Mouse (Mus musculus) heart, adult 2 months (tissue): ENCODE results near the gene Vps9d1.

Experiments
- CTCF ChIP-seq: fragments of 200-600 bp; IDR thresholded peaks from 2 replicates; pipeline ENCODE4 v1.8.1; 2022; ENCODE audit warnings: antibody characterized with exemption, mild to moderate bottlenecking, moderate library complexity
- EP300 ChIP-seq: fragments of 200-500 bp; IDR thresholded peaks from 2 replicates; pipeline ENCODE4 v1.6.1; 2011; ENCODE audit warnings: low read depth, low read length, control low read depth; ENCODE audit not compliant: insufficient read depth
- POLR2A ChIP-seq: fragments of 200-500 bp; IDR thresholded peaks from 2 replicates; pipeline ENCODE4 v1.6.1; 2011; ENCODE audit warnings: mild to moderate bottlenecking, low read depth, low read length, control low read depth; ENCODE audit not compliant: insufficient read depth

DNA sequence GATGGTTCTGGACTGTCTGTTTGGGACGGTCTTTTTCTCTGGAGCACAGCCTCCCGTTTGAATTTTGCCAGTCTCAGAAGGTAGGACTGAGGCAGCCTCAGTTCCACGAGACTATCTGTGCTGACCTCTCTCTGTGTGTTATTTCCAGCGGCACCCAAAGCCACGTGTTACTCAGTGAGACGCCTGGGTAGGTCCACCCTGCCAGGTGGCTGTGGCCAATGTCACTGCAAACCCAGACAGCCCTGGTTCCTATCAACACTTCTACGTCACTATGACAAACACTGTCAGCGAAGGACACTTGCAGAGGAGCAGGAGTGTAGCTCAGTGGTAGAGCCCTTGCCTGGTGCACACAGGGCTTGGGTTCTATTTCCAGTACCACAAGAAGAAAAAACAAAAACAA, 37.6 kb upstream of the Vps9d1 start:
- TF ChIP-seq CTCF = no peak
- TF ChIP-seq EP300 = peak; percentile 90
- no peak for TF ChIP-seq POLR2A
